Mouse (Mus musculus): ENCODE results near the gene Ndufa6. TPM values are rescaled to one million over a fixed set of nuclear protein-coding genes. Genes with fewer than 3 reads are reported as not detected.

Ndufa6 gene
- polyA plus RNA-seq, 1 experiment from 2014 or later = 396 TPM

- H3K4me1 ChIP-seq (ENCODE audit: control insufficient read depth, insufficient read depth, low read length) = peaks cover 12% of the 10 kb centered on the region; the same call in 1 of the 2 replicates
- H3K27me3 ChIP-seq (ENCODE audit: control insufficient read depth, insufficient read depth, low read length) = no peaks in the 10 kb centered on the region
- H3K9ac ChIP-seq (ENCODE audit: low read depth, low read length) = no peak overlapping the region
- H3K4me3 ChIP-seq (ENCODE audit: low read length) = no peak overlapping the region
- no peaks in the 10 kb centered on the region for H3K36me3 ChIP-seq (ENCODE audit: control insufficient read depth, insufficient read depth, low read length)
- ATAC-seq (ENCODE audit: low FRiP score, low TSS enrichment) = no peak
- no peaks in the 10 kb centered on the region; the same call in 1 of the 2 replicates for H3K9me3 ChIP-seq (ENCODE audit: control insufficient read depth, low read length)
- no peak overlapping the region for H3K27ac ChIP-seq (ENCODE audit: low read depth, low read length)
- 88% methylated on average over 2 of the region's 2 CpGs for WGBS
- no peak overlapping the region for H3K4me2 ChIP-seq (replicated peaks; ENCODE audit: low read depth, low read length)
Measured at GRCm38 (mm10) chr15:82382441-82382840, 28.3 kb upstream of the Ndufa6 start.

GRCm38 (mm10) chr15:82380714-82381062 lies 26.6 kb upstream of the Ndufa6 start:
- Histone ChIP-seq H3K27me3 (ENCODE audit: control insufficient read depth, insufficient read depth, low read length) (no peaks in the 10 kb centered on the region), H3K4me3 (ENCODE audit: low read length) (peak overlapping the region; percentile 33), H3K36me3 (ENCODE audit: control insufficient read depth, insufficient read depth, low read length) (no peaks in the 10 kb centered on the region), H3K9me3 (ENCODE audit: control insufficient read depth, low read length) (no peaks in the 10 kb centered on the region; the same call in 1 of the 2 replicates), H3K4me1 (ENCODE audit: control insufficient read depth, insufficient read depth, low read length) (peaks cover 12% of the 10 kb centered on the region; the same call in 1 of the 2 replicates), H3K4me2 (replicated peaks; ENCODE audit: low read depth, low read length) (peak overlapping the region; percentile 45), H3K27ac (ENCODE audit: low read depth, low read length) (peak overlapping the region; percentile 65; the same call in 1 of the 2 replicates), H3K9ac (ENCODE audit: low read depth, low read length) (no peak overlapping the region)
- WGBS = 32% methylated on average over 7 of the region's 7 CpGs
- ATAC-seq (ENCODE audit: low FRiP score, low TSS enrichment) = no peak

- H3K9me3 ChIP-seq (ENCODE audit: control insufficient read depth, low read length) = no peaks in the 10 kb centered on the region; the same call in 1 of the 2 replicates
- WGBS = 2% methylated on average over 20 of the region's 24 CpGs
- peak within 1 kb of the TSS; percentile 36; the same call in 1 of the 2 replicates for H3K9ac ChIP-seq (ENCODE audit: low read depth, low read length)
- no peaks in the 10 kb centered on the region for H3K27me3 ChIP-seq (ENCODE audit: control insufficient read depth, insufficient read depth, low read length)
- peak; percentile 88 for ATAC-seq (ENCODE audit: low FRiP score, low TSS enrichment)
- H3K4me1 ChIP-seq (ENCODE audit: control insufficient read depth, insufficient read depth, low read length) = peaks cover 12% of the 10 kb centered on the region; the same call in 1 of the 2 replicates
- H3K4me3 ChIP-seq (ENCODE audit: low read length) = peak within 1 kb of the TSS; percentile 33
- H3K27ac ChIP-seq (ENCODE audit: low read depth, low read length) = peak within 1 kb of the TSS; percentile 65; the same call in 1 of the 2 replicates
- no peaks in the 10 kb centered on the region for H3K36me3 ChIP-seq (ENCODE audit: control insufficient read depth, insufficient read depth, low read length)
- H3K4me2 ChIP-seq (replicated peaks; ENCODE audit: low read depth, low read length) = peak within 1 kb of the TSS; percentile 45
Measured at GRCm38 (mm10) chr15:82379871-82380713, 26.0 kb upstream of the Ndufa6 start, which contains the start of gene Cyp2d22. Gene Cyp2d22 (minus strand): TSS chr15:82380260.

- 27% methylated on average over 7 of the region's 7 CpGs for WGBS
- Histone ChIP-seq H3K27ac (ENCODE audit: low read depth, low read length) (peak overlapping the region; percentile 63; the same call in 1 of the 2 replicates), H3K4me2 (replicated peaks; ENCODE audit: low read depth, low read length) (peak overlapping the region; percentile 45), H3K4me1 (ENCODE audit: control insufficient read depth, insufficient read depth, low read length) (peaks cover 12% of the 10 kb centered on the region; the same call in 1 of the 2 replicates), H3K27me3 (ENCODE audit: control insufficient read depth, insufficient read depth, low read length) (no peaks in the 10 kb centered on the region), H3K4me3 (ENCODE audit: low read length) (peak overlapping the region; percentile 33), H3K9me3 (ENCODE audit: control insufficient read depth, low read length) (no peaks in the 10 kb centered on the region; the same call in 1 of the 2 replicates), H3K36me3 (ENCODE audit: control insufficient read depth, insufficient read depth, low read length) (no peaks in the 10 kb centered on the region), H3K9ac (ENCODE audit: low read depth, low read length) (peak overlapping the region; percentile 36; the same call in 1 of the 2 replicates)
- ATAC-seq (ENCODE audit: low FRiP score, low TSS enrichment) = no peak; the same call in 1 of the 2 replicates
Measured at GRCm38 (mm10) chr15:82379511-82379870, 25.4 kb upstream of the Ndufa6 start.

GRCm38 (mm10) chr15:82378261-82379180 lies 24.4 kb upstream of the Ndufa6 start:
- H3K9me3 ChIP-seq (ENCODE audit: control insufficient read depth, low read length) = no peaks in the 10 kb centered on the region; the same call in 1 of the 2 replicates
- no peak overlapping the region for H3K9ac ChIP-seq (ENCODE audit: low read depth, low read length)
- no peak for ATAC-seq (ENCODE audit: low FRiP score, low TSS enrichment)
- WGBS = 40% methylated on average over 15 of the region's 15 CpGs
- H3K4me2 ChIP-seq (replicated peaks; ENCODE audit: low read depth, low read length) = peak overlapping the region; percentile 45; the same call in 1 of the 2 replicates
- peak overlapping the region; percentile 1; the same call in 1 of the 2 replicates for H3K4me3 ChIP-seq (ENCODE audit: low read length)
- H3K27me3 ChIP-seq (ENCODE audit: control insufficient read depth, insufficient read depth, low read length) = no peaks in the 10 kb centered on the region
- H3K36me3 ChIP-seq (ENCODE audit: control insufficient read depth, insufficient read depth, low read length) = no peaks in the 10 kb centered on the region
- peak overlapping the region; percentile 63; the same call in 1 of the 2 replicates for H3K27ac ChIP-seq (ENCODE audit: low read depth, low read length)
- H3K4me1 ChIP-seq (ENCODE audit: control insufficient read depth, insufficient read depth, low read length) = peaks cover 12% of the 10 kb centered on the region; the same call in 1 of the 2 replicates

GRCm38 (mm10) chr15:82377701-82378100 lies 23.6 kb upstream of the Ndufa6 start:
- H3K4me1 ChIP-seq (ENCODE audit: control insufficient read depth, insufficient read depth, low read length) = peaks cover 12% of the 10 kb centered on the region; the same call in 1 of the 2 replicates
- no peak for ATAC-seq (ENCODE audit: low FRiP score, low TSS enrichment)
- H3K9ac ChIP-seq (ENCODE audit: low read depth, low read length) = no peak overlapping the region
- no peak overlapping the region for H3K4me2 ChIP-seq (replicated peaks; ENCODE audit: low read depth, low read length)
- WGBS = 84% methylated on average over 5 of the region's 5 CpGs
- H3K9me3 ChIP-seq (ENCODE audit: control insufficient read depth, low read length) = no peaks in the 10 kb centered on the region; the same call in 1 of the 2 replicates
- no peaks in the 10 kb centered on the region for H3K27me3 ChIP-seq (ENCODE audit: control insufficient read depth, insufficient read depth, low read length)
- H3K27ac ChIP-seq (ENCODE audit: low read depth, low read length) = no peak overlapping the region
- no peak overlapping the region for H3K4me3 ChIP-seq (ENCODE audit: low read length)
- no peaks in the 10 kb centered on the region for H3K36me3 ChIP-seq (ENCODE audit: control insufficient read depth, insufficient read depth, low read length)

- Histone ChIP-seq H3K4me1 (ENCODE audit: control insufficient read depth, insufficient read depth, low read length) (peaks cover 12% of the 10 kb centered on the region; the same call in 1 of the 2 replicates), H3K9ac (ENCODE audit: low read depth, low read length) (no peak overlapping the region), H3K4me3 (ENCODE audit: low read length) (no peak overlapping the region), H3K27me3 (ENCODE audit: control insufficient read depth, insufficient read depth, low read length) (no peaks in the 10 kb centered on the region), H3K4me2 (replicated peaks; ENCODE audit: low read depth, low read length) (no peak overlapping the region), H3K27ac (ENCODE audit: low read depth, low read length) (no peak overlapping the region), H3K36me3 (ENCODE audit: control insufficient read depth, insufficient read depth, low read length) (no peaks in the 10 kb centered on the region), H3K9me3 (ENCODE audit: control insufficient read depth, low read length) (no peaks in the 10 kb centered on the region)
- 78% methylated on average over 17 of the region's 17 CpGs for WGBS
- no peak for ATAC-seq (ENCODE audit: low FRiP score, low TSS enrichment)
Measured at GRCm38 (mm10) chr15:82376393-82377138, 22.4 kb upstream of the Ndufa6 start.

GRCm38 (mm10) chr15:82375855-82376254 lies 21.7 kb upstream of the Ndufa6 start:
- Histone ChIP-seq H3K27me3 (ENCODE audit: control insufficient read depth, insufficient read depth, low read length) (no peaks in the 10 kb centered on the region), H3K9me3 (ENCODE audit: control insufficient read depth, low read length) (no peaks in the 10 kb centered on the region), H3K4me2 (replicated peaks; ENCODE audit: low read depth, low read length) (no peak overlapping the region), H3K27ac (ENCODE audit: low read depth, low read length) (no peak overlapping the region), H3K4me3 (ENCODE audit: low read length) (no peak overlapping the region), H3K4me1 (ENCODE audit: control insufficient read depth, insufficient read depth, low read length) (peaks cover 10% of the 10 kb centered on the region; the same call in 1 of the 2 replicates), H3K9ac (ENCODE audit: low read depth, low read length) (no peak overlapping the region), H3K36me3 (ENCODE audit: control insufficient read depth, insufficient read depth, low read length) (no peaks in the 10 kb centered on the region)
- no peak for ATAC-seq (ENCODE audit: low FRiP score, low TSS enrichment)
- WGBS = 90% methylated on average over 9 of the region's 9 CpGs

Measured in kidney, embryonic 14.5 days (tissue).